8 mouse cellular contexts compared by ENCODE assay signal in the genomic region with DNA sequence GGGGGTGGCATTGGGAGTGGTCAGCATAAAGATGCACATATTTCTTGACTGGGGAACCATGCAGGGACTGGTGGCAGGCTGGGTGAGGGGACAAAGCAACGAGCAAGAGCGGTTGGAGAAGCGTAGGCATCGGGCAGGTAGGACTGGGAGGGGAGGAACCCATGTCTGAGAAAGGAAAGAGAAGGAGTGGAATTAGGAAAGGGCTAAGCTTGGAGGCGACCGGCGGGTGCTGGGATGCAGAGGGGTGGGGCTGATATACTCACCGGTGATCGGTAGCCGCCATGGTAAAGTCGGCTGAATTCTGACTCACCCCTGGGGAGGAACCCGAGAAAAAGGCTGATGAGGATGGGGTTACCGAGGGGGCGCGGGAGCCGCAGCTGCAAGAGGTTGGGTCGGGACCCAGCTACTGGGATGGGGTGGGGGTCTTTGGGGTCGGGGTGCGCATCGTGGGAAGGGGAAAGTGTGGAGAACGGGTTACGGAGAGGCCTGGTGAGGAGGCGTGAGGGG. TPM values are rescaled to one million over a fixed set of nuclear protein-coding genes. Genes with fewer than 3 reads are reported as not detected.
DNase-seq lines count a peak whose midpoint lies in the region; ATAC-seq lines count a peak whose summit lies in the region.

A gene (plus strand): TSS at position 51 of the 507 bp plus-strand sequence.

- peak; percentile 16; the same call in 1 of the 2 replicates for ATAC-seq in kidney, embryonic 14.5 days (ENCODE audit: low FRiP score, low TSS enrichment)
- no peak for ATAC-seq in limb, embryonic 13.5 days (ENCODE audit: low FRiP score, low read depth)
- ATAC-seq in neural tube, embryonic 15.5 days (ENCODE audit: low FRiP score) = peak; percentile 49

- peaks cover 20% of the 10 kb centered on the region for H3K4me1 ChIP-seq in kidney, embryonic 14.5 days (ENCODE audit: control insufficient read depth, insufficient read depth, low read length)
- H3K4me1 ChIP-seq in forebrain, embryonic 10.5 days = peaks cover 23% of the 10 kb centered on the region
- H3K4me1 ChIP-seq in limb, embryonic 13.5 days = peaks cover 26% of the 10 kb centered on the region
- peaks cover 37% of the 10 kb centered on the region for H3K4me1 ChIP-seq in neural tube, embryonic 15.5 days

- peak within 1 kb of the TSS; percentile 85 for H3K4me2 ChIP-seq in kidney, embryonic 14.5 days (replicated peaks; ENCODE audit: low read depth, low read length)
- peak within 1 kb of the TSS; percentile 91 for H3K4me2 ChIP-seq in limb, embryonic 13.5 days (replicated peaks)
- H3K4me2 ChIP-seq in neural tube, embryonic 15.5 days = peak within 1 kb of the TSS; percentile 94

- H3K27me3 ChIP-seq in kidney, embryonic 14.5 days (ENCODE audit: control insufficient read depth, insufficient read depth, low read length) = no peaks in the 10 kb centered on the region
- H3K27me3 ChIP-seq in forebrain, embryonic 10.5 days (ENCODE audit: poor library complexity, severe bottlenecking) = no peaks in the 10 kb centered on the region
- no peaks in the 10 kb centered on the region for H3K27me3 ChIP-seq in limb, embryonic 13.5 days
- H3K27me3 ChIP-seq in neural tube, embryonic 15.5 days (replicated peaks) = no peaks in the 10 kb centered on the region

- peak within 1 kb of the TSS; percentile 93 for H3K4me3 ChIP-seq in kidney, embryonic 14.5 days (ENCODE audit: low read length)
- peak within 1 kb of the TSS; percentile 95 for H3K4me3 ChIP-seq in forebrain, embryonic 10.5 days
- peak within 1 kb of the TSS; percentile 90 for H3K4me3 ChIP-seq in limb, embryonic 13.5 days
- peak within 1 kb of the TSS; percentile 72 for H3K4me3 ChIP-seq in neural tube, embryonic 15.5 days (replicated peaks)

- H3K9ac ChIP-seq in kidney, embryonic 14.5 days (ENCODE audit: low read depth, low read length) = peak within 1 kb of the TSS; percentile 97
- H3K9ac ChIP-seq in limb, embryonic 13.5 days = peak within 1 kb of the TSS; percentile 94
- peak within 1 kb of the TSS; percentile 91 for H3K9ac ChIP-seq in neural tube, embryonic 15.5 days (replicated peaks)

- WGBS in kidney, embryonic 14.5 days = 1% methylated on average over 23 of the region's 23 CpGs
- WGBS in forebrain, embryonic 10.5 days = 1% methylated on average over 23 of the region's 23 CpGs
- WGBS in limb, embryonic 13.5 days = under 1% methylated on average over 23 of the region's 23 CpGs
- 1% methylated on average over 23 of the region's 23 CpGs for WGBS in neural tube, embryonic 15.5 days

- no peaks in the 10 kb centered on the region for H3K9me3 ChIP-seq in kidney, embryonic 14.5 days (ENCODE audit: control insufficient read depth, low read length)
- no peaks in the 10 kb centered on the region for H3K9me3 ChIP-seq in forebrain, embryonic 10.5 days
- no peaks in the 10 kb centered on the region for H3K9me3 ChIP-seq in limb, embryonic 13.5 days
- no peaks in the 10 kb centered on the region for H3K9me3 ChIP-seq in neural tube, embryonic 15.5 days (replicated peaks)

- H3K27ac ChIP-seq in kidney, embryonic 14.5 days (ENCODE audit: low read depth, low read length) = peak within 1 kb of the TSS; percentile 65; the same call in 1 of the 2 replicates
- peak within 1 kb of the TSS; percentile 90 for H3K27ac ChIP-seq in forebrain, embryonic 10.5 days
- H3K27ac ChIP-seq in limb, embryonic 13.5 days = peak within 1 kb of the TSS; percentile 63; the same call in 1 of the 2 replicates
- H3K27ac ChIP-seq in neural tube, embryonic 15.5 days (replicated peaks) = peak within 1 kb of the TSS; percentile 81

- peaks cover 30% of the 10 kb centered on the region for H3K36me3 ChIP-seq in kidney, embryonic 14.5 days (ENCODE audit: control insufficient read depth, insufficient read depth, low read length)
- peaks cover 45% of the 10 kb centered on the region for H3K36me3 ChIP-seq in forebrain, embryonic 10.5 days (replicated peaks)
- peaks cover 33% of the 10 kb centered on the region for H3K36me3 ChIP-seq in limb, embryonic 13.5 days
- peaks cover 20% of the 10 kb centered on the region for H3K36me3 ChIP-seq in neural tube, embryonic 15.5 days

- intact Hi-C loops in heart, postnatal 36 days (cut with DNase I) = no loop called here

- no peak for DNase-seq in kidney, adult 11 months
- DNase-seq in MN1 (ENCODE audit: low spot score) = peak; percentile 33
- DNase-seq in forebrain, embryonic 10.5 days (ENCODE audit: extremely low spot score, low spot score) = no peak
- DNase-seq in heart, postnatal 36 days = no peak
- no peak for DNase-seq in testis, postnatal 14 days (ENCODE audit: low spot score)

RNA-seq across cellular contexts. Expression of the gene that starts here (rescaled TPM):
- polyA plus RNA-seq in kidney, embryonic 14.5 days (2014; fragmentation: Nextera tagmentation; extraction: Ambion mirVana) = 12.4 and 21.3 TPM in 2 replicates
- 16.6 and 17.4 TPM in 2 replicates for polyA plus RNA-seq in forebrain, embryonic 10.5 days (2016; fragmentation: Nextera tagmentation; extraction: Ambion mirVana)
- 10 to 100 TPM; 74.5 to 78.2 TPM for total RNA-seq in heart, postnatal 36 days (2021)
- polyA plus RNA-seq in limb, embryonic 13.5 days (2015; fragmentation: Nextera tagmentation; extraction: Ambion mirVana) = 27.1 and 28.2 TPM in 2 replicates
- polyA plus RNA-seq in neural tube, embryonic 15.5 days (2015; fragmentation: Nextera tagmentation; extraction: Ambion mirVana) = 27.5 and 31.3 TPM in 2 replicates
